Comparison of ENCODE assay signal across 8 mouse cellular contexts in the genomic region with DNA sequence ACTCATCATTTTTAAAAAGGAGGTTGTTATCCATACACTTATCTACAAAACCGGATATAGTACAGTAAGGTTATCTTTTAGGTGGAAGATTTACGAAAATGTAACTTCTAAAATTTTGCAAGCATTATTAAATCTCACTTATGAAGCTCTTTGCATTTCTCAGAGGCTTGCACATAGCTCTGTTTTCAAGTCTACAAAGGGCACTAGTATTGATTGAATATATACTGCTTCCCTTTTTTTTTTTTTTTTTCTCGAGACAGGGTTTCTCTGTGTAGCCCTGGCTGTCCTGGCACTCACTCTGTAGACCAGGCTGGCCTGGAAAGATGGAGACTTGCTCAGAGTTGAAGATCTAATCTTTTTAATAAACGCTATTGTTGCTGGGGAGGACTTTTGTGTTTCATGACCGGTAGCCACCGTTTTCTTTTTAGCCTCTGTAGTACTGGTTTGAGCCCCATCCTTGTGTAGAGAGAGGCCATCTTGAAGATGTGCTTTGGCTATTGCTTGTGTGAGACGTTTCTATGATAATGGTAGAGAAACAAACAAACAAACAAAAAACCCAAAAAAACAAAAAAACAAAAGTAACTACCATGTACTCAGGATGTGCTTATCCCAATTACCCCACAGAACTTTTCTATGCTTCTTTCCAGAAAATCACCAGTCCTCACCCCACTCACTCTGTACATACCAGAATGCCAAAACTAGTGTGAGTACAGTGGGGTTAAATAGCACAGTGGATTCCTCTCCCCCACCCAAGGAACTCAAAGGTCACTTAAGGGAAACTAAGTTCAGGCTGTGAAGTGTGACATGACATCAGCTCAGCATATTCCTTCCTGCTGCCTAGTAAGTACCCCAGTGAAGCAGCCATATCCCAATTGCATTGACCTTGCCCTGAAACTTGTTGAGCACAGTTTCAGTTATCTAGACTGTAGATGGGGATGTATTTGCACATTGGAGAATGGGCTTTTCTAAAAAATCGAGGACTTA. TPM values are rescaled to one million over a fixed set of nuclear protein-coding genes. Genes with fewer than 3 reads are reported as not detected.
DNase-seq lines count a peak whose midpoint lies in the region; ATAC-seq and TF ChIP-seq lines count a peak whose summit lies in the region.

No protein-coding gene starts in this region.

- H3K9me3 ChIP-seq in lung, embryonic 15.5 days, result no peaks in the 10 kb centered on the region
- H3K9me3 ChIP-seq in embryonic facial prominence, embryonic 15.5 days (replicated peaks), result no peaks in the 10 kb centered on the region
- H3K9me3 ChIP-seq in intestine, embryonic 16.5 days (ENCODE audit: control insufficient read depth, low read length), result no peaks in the 10 kb centered on the region
- H3K9me3 ChIP-seq in neural tube, embryonic 14.5 days (ENCODE audit: control insufficient read depth, low read length), result no peaks in the 10 kb centered on the region

- ATAC-seq in lung, embryonic 15.5 days (ENCODE audit: borderline replicate concordance, extremely low read depth, low FRiP score, low TSS enrichment), result no peak
- no peak for ATAC-seq in embryonic facial prominence, embryonic 15.5 days (ENCODE audit: insufficient number of reproducible peaks, low FRiP score, low TSS enrichment, low read depth)
- no peak for ATAC-seq in intestine, embryonic 16.5 days
- ATAC-seq in neural tube, embryonic 14.5 days (ENCODE audit: low read depth), result no peak
- no peak for ATAC-seq in cerebellum, adult (ENCODE audit: insufficient number of reproducible peaks, low FRiP score, low TSS enrichment)

- WGBS in lung, embryonic 15.5 days, result 39% methylated on average over 8 of the region's 8 CpGs
- WGBS in lung, adult 2 months, result 38% methylated on average over 8 of the region's 8 CpGs
- WGBS in embryonic facial prominence, embryonic 15.5 days, result 55% methylated on average over 8 of the region's 8 CpGs
- WGBS in intestine, embryonic 16.5 days, result 53% methylated on average over 8 of the region's 8 CpGs
- WGBS in neural tube, embryonic 14.5 days, result 60% methylated on average over 8 of the region's 8 CpGs

- TF ChIP-seq POLR2A in lung, adult 2 months (IDR thresholded peaks at IDR 0.05; ENCODE audit: borderline replicate concordance, extremely low read depth, low read depth, low read length), result no peak

- no peaks in the 10 kb centered on the region for H3K36me3 ChIP-seq in lung, embryonic 15.5 days
- H3K36me3 ChIP-seq in embryonic facial prominence, embryonic 15.5 days, result no peaks in the 10 kb centered on the region
- no peaks in the 10 kb centered on the region for H3K36me3 ChIP-seq in intestine, embryonic 16.5 days (ENCODE audit: control insufficient read depth, insufficient read depth, low read length)
- no peaks in the 10 kb centered on the region for H3K36me3 ChIP-seq in neural tube, embryonic 14.5 days (ENCODE audit: control insufficient read depth, insufficient read depth, low read length)

- no peaks in the 10 kb centered on the region for H3K27me3 ChIP-seq in lung, embryonic 15.5 days
- no peaks in the 10 kb centered on the region for H3K27me3 ChIP-seq in embryonic facial prominence, embryonic 15.5 days
- H3K27me3 ChIP-seq in intestine, embryonic 16.5 days (replicated peaks; ENCODE audit: control insufficient read depth, insufficient read depth, low read length), result no peaks in the 10 kb centered on the region
- H3K27me3 ChIP-seq in neural tube, embryonic 14.5 days (ENCODE audit: control insufficient read depth, insufficient read depth, low read length), result no peaks in the 10 kb centered on the region; the same call in 1 of the 2 replicates

- peaks cover 13% of the 10 kb centered on the region for H3K4me1 ChIP-seq in lung, embryonic 15.5 days
- H3K4me1 ChIP-seq in lung, adult 2 months (ENCODE audit: control insufficient read depth, insufficient read depth, low read length), result peaks cover 5% of the 10 kb centered on the region
- H3K4me1 ChIP-seq in embryonic facial prominence, embryonic 15.5 days, result peaks cover 27% of the 10 kb centered on the region
- peaks cover 12% of the 10 kb centered on the region for H3K4me1 ChIP-seq in intestine, embryonic 16.5 days (ENCODE audit: control insufficient read depth, insufficient read depth, low read length)
- H3K4me1 ChIP-seq in neural tube, embryonic 14.5 days (ENCODE audit: control insufficient read depth, insufficient read depth, low read length), result 0 out of 2 replicates have a peak, but pooled peaks cover 3% of the 10 kb centered on the region

- H3K27ac ChIP-seq in lung, embryonic 15.5 days, result peak overlapping the region; percentile 93
- H3K27ac ChIP-seq in embryonic facial prominence, embryonic 15.5 days (replicated peaks), result peak overlapping the region; percentile 92
- H3K27ac ChIP-seq in intestine, embryonic 16.5 days (ENCODE audit: low read length), result peak overlapping the region; percentile 92
- peak overlapping the region; percentile 84; the same call in 1 of the 2 replicates for H3K27ac ChIP-seq in neural tube, embryonic 14.5 days (ENCODE audit: low read depth, low read length)

- H3K4me2 ChIP-seq in lung, embryonic 15.5 days, result peak overlapping the region; percentile 62
- H3K4me2 ChIP-seq in embryonic facial prominence, embryonic 15.5 days (replicated peaks), result peak overlapping the region; percentile 61
- H3K4me2 ChIP-seq in intestine, embryonic 16.5 days (ENCODE audit: low read depth, low read length), result peak overlapping the region; percentile 65; the same call in 1 of the 2 replicates
- peak overlapping the region; percentile 52 for H3K4me2 ChIP-seq in neural tube, embryonic 14.5 days (ENCODE audit: low read depth, low read length)

- DNase-seq in lung, adult 2 months, result no peak
- DNase-seq in yolk sac, embryonic 10.5 days (ENCODE audit: low spot score), result no peak
- DNase-seq in adrenal gland, adult 2 months, result no peak

- H3K9ac ChIP-seq in lung, embryonic 15.5 days, result peak overlapping the region; percentile 19; the same call in 1 of the 2 replicates
- H3K9ac ChIP-seq in embryonic facial prominence, embryonic 15.5 days, result no peak overlapping the region
- no peak overlapping the region for H3K9ac ChIP-seq in intestine, embryonic 16.5 days (ENCODE audit: low read depth, low read length)
- no peak overlapping the region for H3K9ac ChIP-seq in neural tube, embryonic 14.5 days (replicated peaks; ENCODE audit: low read depth, low read length)

- no peak for TF ChIP-seq CTCF in lung, adult 2 months (IDR thresholded peaks at IDR 0.05; ENCODE audit: insufficient read depth, low read length)

- peak overlapping the region; percentile 48 for H3K4me3 ChIP-seq in lung, embryonic 15.5 days
- H3K4me3 ChIP-seq in lung, adult 2 months (replicated peaks; ENCODE audit: extremely low read depth, low read depth, low read length), result no peak overlapping the region
- H3K4me3 ChIP-seq in embryonic facial prominence, embryonic 15.5 days (replicated peaks), result peak overlapping the region; percentile 51
- peak overlapping the region; percentile 51 for H3K4me3 ChIP-seq in intestine, embryonic 16.5 days (ENCODE audit: low read length)
- peak overlapping the region; percentile 34 for H3K4me3 ChIP-seq in neural tube, embryonic 14.5 days (ENCODE audit: low read depth, low read length)

RNA-seq across cellular contexts. Expression of a gene that starts 0.8 kb away (rescaled TPM):
- polyA plus RNA-seq in lung, embryonic 15.5 days (2015; fragmentation: Nextera tagmentation; extraction: Ambion mirVana), result 1.7 and 2.1 TPM in 2 replicates
- 1.4 and 1.8 TPM in 2 replicates for polyA plus RNA-seq in lung, adult 2 months (2012; rRNA removed)
- polyA plus RNA-seq in embryonic facial prominence, embryonic 15.5 days (2015; fragmentation: Nextera tagmentation; extraction: Ambion mirVana), result 1.1 and 1.7 TPM in 2 replicates
- polyA plus RNA-seq in intestine, embryonic 16.5 days (2015; fragmentation: Nextera tagmentation; extraction: Ambion mirVana), result 0.68 and 0.98 TPM in 2 replicates
- polyA plus RNA-seq in neural tube, embryonic 14.5 days (2014; fragmentation: Nextera tagmentation; extraction: Ambion mirVana), result not detected in 2 replicates
- 10 to 100 TPM; 37.2 to 51.6 TPM for total RNA-seq in adrenal gland, adult 2 months (2021)
- polyA plus RNA-seq in adrenal gland, adult 2 months (2012; rRNA removed), result 0.40 and 2.2 TPM in 2 replicates

RNA-seq across cellular contexts. Expression of a gene that starts 0.8 kb away (rescaled TPM):
- polyA plus RNA-seq in lung, embryonic 15.5 days (2015; fragmentation: Nextera tagmentation; extraction: Ambion mirVana), result 0.78 and 0.86 TPM in 2 replicates
- polyA plus RNA-seq in lung, adult 2 months (2012; rRNA removed), result 0.10 and 0.12 TPM in 2 replicates
- 0.44 and 0.55 TPM in 2 replicates for polyA plus RNA-seq in embryonic facial prominence, embryonic 15.5 days (2015; fragmentation: Nextera tagmentation; extraction: Ambion mirVana)
- polyA plus RNA-seq in intestine, embryonic 16.5 days (2015; fragmentation: Nextera tagmentation; extraction: Ambion mirVana), result 0.28 and 0.42 TPM in 2 replicates
- 0.07 and 0.13 TPM in 2 replicates for polyA plus RNA-seq in neural tube, embryonic 14.5 days (2014; fragmentation: Nextera tagmentation; extraction: Ambion mirVana)
- total RNA-seq in adrenal gland, adult 2 months (2021), result 1 to 10 TPM; 2.4 to 3.4 TPM
- not detected in 2 replicates for polyA plus RNA-seq in adrenal gland, adult 2 months (2012; rRNA removed)

RNA-seq across cellular contexts. Expression of a gene that starts 8.4 kb away (rescaled TPM):
- 0.75 and 1.5 TPM in 2 replicates for polyA plus RNA-seq in lung, embryonic 15.5 days (2015; fragmentation: Nextera tagmentation; extraction: Ambion mirVana)
- polyA plus RNA-seq in lung, adult 2 months (2012; rRNA removed), result 1.3 and 1.7 TPM in 2 replicates
- polyA plus RNA-seq in embryonic facial prominence, embryonic 15.5 days (2015; fragmentation: Nextera tagmentation; extraction: Ambion mirVana), result 0.25 and 0.37 TPM in 2 replicates
- polyA plus RNA-seq in intestine, embryonic 16.5 days (2015; fragmentation: Nextera tagmentation; extraction: Ambion mirVana), result 0.44 and 0.60 TPM in 2 replicates
- 0.52 TPM in 1 of 2 replicates, not detected in the other for polyA plus RNA-seq in neural tube, embryonic 14.5 days (2014; fragmentation: Nextera tagmentation; extraction: Ambion mirVana)
- 10 to 100 TPM; 16.8 to 18.0 TPM for total RNA-seq in adrenal gland, adult 2 months (2021)
- 3.0 and 3.1 TPM in 2 replicates for polyA plus RNA-seq in adrenal gland, adult 2 months (2012; rRNA removed)

RNA-seq across cellular contexts. Expression of a gene that starts 9.0 kb away (rescaled TPM):
- 1.4 TPM in 2 replicates for polyA plus RNA-seq in lung, embryonic 15.5 days (2015; fragmentation: Nextera tagmentation; extraction: Ambion mirVana)
- polyA plus RNA-seq in lung, adult 2 months (2012; rRNA removed), result 0.66 and 0.87 TPM in 2 replicates
- 1.0 and 1.1 TPM in 2 replicates for polyA plus RNA-seq in embryonic facial prominence, embryonic 15.5 days (2015; fragmentation: Nextera tagmentation; extraction: Ambion mirVana)
- polyA plus RNA-seq in intestine, embryonic 16.5 days (2015; fragmentation: Nextera tagmentation; extraction: Ambion mirVana), result 0.65 and 0.94 TPM in 2 replicates
- polyA plus RNA-seq in neural tube, embryonic 14.5 days (2014; fragmentation: Nextera tagmentation; extraction: Ambion mirVana), result 0.33 TPM in 1 of 2 replicates, not detected in the other
- total RNA-seq in adrenal gland, adult 2 months (2021), result 1 to 10 TPM; 3.0 to 3.2 TPM
- 1.2 and 1.5 TPM in 2 replicates for polyA plus RNA-seq in adrenal gland, adult 2 months (2012; rRNA removed)

RNA-seq across cellular contexts. Expression of a gene that starts 9.9 kb away (rescaled TPM):
- polyA plus RNA-seq in lung, embryonic 15.5 days (2015; fragmentation: Nextera tagmentation; extraction: Ambion mirVana), result 7.1 and 7.9 TPM in 2 replicates
- 8.4 and 9.2 TPM in 2 replicates for polyA plus RNA-seq in lung, adult 2 months (2012; rRNA removed)
- polyA plus RNA-seq in embryonic facial prominence, embryonic 15.5 days (2015; fragmentation: Nextera tagmentation; extraction: Ambion mirVana), result 3.7 and 4.4 TPM in 2 replicates
- 2.7 and 4.1 TPM in 2 replicates for polyA plus RNA-seq in intestine, embryonic 16.5 days (2015; fragmentation: Nextera tagmentation; extraction: Ambion mirVana)
- 1.9 and 2.4 TPM in 2 replicates for polyA plus RNA-seq in neural tube, embryonic 14.5 days (2014; fragmentation: Nextera tagmentation; extraction: Ambion mirVana)
- total RNA-seq in adrenal gland, adult 2 months (2021), result 10 to 100 TPM; 41.4 to 51.2 TPM
- 12.8 and 14.0 TPM in 2 replicates for polyA plus RNA-seq in adrenal gland, adult 2 months (2012; rRNA removed)
